Mouse (Mus musculus) small intestine, adult 2 months (tissue): Measurements from ENCODE around the gene Scamp4.

Experiments
- CTCF ChIP-seq: fragments of 200-500 bp; IDR thresholded peaks from 2 replicates; pipeline ENCODE4 v1.5.1; 2012; ENCODE audit warnings: low read depth, mild to moderate bottlenecking, control low read depth, inconsistent platforms, low read length, moderate library complexity, mixed read lengths; ENCODE audit not compliant: insufficient replicate concordance, insufficient read length; ENCODE audit errors: extremely low read depth
- POLR2A ChIP-seq: fragments of 200-500 bp; IDR thresholded peaks from 2 replicates; pipeline ENCODE4 v1.6.1; 2012; ENCODE audit warnings: low read depth, mild to moderate bottlenecking, control low read depth, inconsistent platforms, low read length, moderate library complexity

GRCm38 (mm10) chr10:80560621-80561020, 42.1 kb upstream of the Scamp4 start:
- TF ChIP-seq POLR2A: no peak
- no peak for TF ChIP-seq CTCF
